Mouse (Mus musculus) embryonic facial prominence, embryonic 11.5 days (tissue): ENCODE data around the gene Hcrtr1. TPM values are rescaled to one million over a fixed set of nuclear protein-coding genes. Genes with fewer than 3 reads are reported as not detected.

Source experiments
- ATAC-seq: fragments of 200-750 bp; cut with Nextera tagmentation; replicated peaks from 2 replicates; pipeline ENCODE4 v1.8.0; 2017; ENCODE audit warnings: low read depth; ENCODE audit not compliant: insufficient number of reproducible peaks, low FRiP score, low TSS enrichment
- DNase-seq: peaks from one replicate; pipeline ENCODE4 v3.0.0-alpha.2; 2015; ENCODE audit warnings: low spot score
- H3K27ac ChIP-seq: fragments of 300-500 bp; sonication (generic); replicated peaks from 2 replicates; pipeline ENCODE4 v1.5.1; 2014; ENCODE audit warnings: mild to moderate bottlenecking, low read depth, low read length, control low read depth
- H3K27me3 ChIP-seq: fragments of 300-500 bp; sonication (generic); 2 replicates; pipeline ENCODE4 v1.6.1; 2014; ENCODE audit warnings: mild to moderate bottlenecking, low read length, moderate library complexity, mixed read lengths; ENCODE audit not compliant: control insufficient read depth, insufficient read depth
- H3K36me3 ChIP-seq: fragments of 300-500 bp; sonication (generic); replicated peaks from 2 replicates; pipeline ENCODE4 v1.6.1; 2014; ENCODE audit warnings: low read depth, mild to moderate bottlenecking, low read length, moderate library complexity, mixed read lengths; ENCODE audit not compliant: control insufficient read depth, insufficient read depth
- H3K4me1 ChIP-seq: fragments of 300-500 bp; sonication (generic); 2 replicates; pipeline ENCODE4 v1.6.1; 2014; ENCODE audit warnings: low read length, mixed read lengths; ENCODE audit not compliant: control insufficient read depth, insufficient read depth
- H3K4me2 ChIP-seq: fragments of 300-500 bp; sonication (generic); 2 replicates; pipeline ENCODE4 v1.6.1; 2014; ENCODE audit warnings: low read depth, mild to moderate bottlenecking, control low read depth, low read length, moderate library complexity
- H3K4me3 ChIP-seq: fragments of 300-500 bp; sonication (generic); 2 replicates; pipeline ENCODE4 v1.5.1; 2014; ENCODE audit warnings: low read depth, low read length, control low read depth
- H3K9ac ChIP-seq: fragments of 300-500 bp; sonication (generic); replicated peaks from 2 replicates; pipeline ENCODE4 v1.6.1; 2014; ENCODE audit warnings: mild to moderate bottlenecking, control low read depth, low read length
- H3K9me3 ChIP-seq: fragments of 300-500 bp; sonication (generic); replicated peaks from 2 replicates; pipeline ENCODE4 v1.6.1; 2016; ENCODE audit warnings: mild to moderate bottlenecking, low read length, inconsistent platforms, mixed read lengths; ENCODE audit not compliant: control insufficient read depth
- WGBS: fragments of 180-500 bp; shearing (Covaris S2); extraction: QIAGEN DNeasy Blood & Tissue Kit; methylation state at CpG from one replicate; pipeline ENCODE4 v1.1.7; 2014; 5-methylcytosine and 5-hydroxymethylcytosine counted together
- polyA plus RNA-seq: library from polyadenylated mRNA; unstranded; fragments of >200 nt; fragmentation: Nextera tagmentation; extraction: Ambion mirVana; gene quantifications from 2 replicates; pipeline ENCODE4 v1.2.1, GENCODE M21; 2014

The Hcrtr1 gene
- polyA plus RNA-seq, 1 experiment from 2014 or later: 0.31 TPM

- 53% methylated on average over 3 of the region's 3 CpGs for WGBS
- Histone ChIP-seq H3K27ac (no peak overlapping the region), H3K27me3 (peaks cover 31% of the 10 kb centered on the region)
Measured at GRCm38 (mm10) chr4:130141786-130142185, 2.6 kb upstream of the Hcrtr1 start.

GRCm38 (mm10) chr4:130140992-130141402 is 1.8 kb upstream of the Hcrtr1 start:
- Histone ChIP-seq H3K27ac (no peak overlapping the region), H3K27me3 (peaks cover 31% of the 10 kb centered on the region), H3K4me3 (no peak overlapping the region), H3K36me3 (no peaks in the 10 kb centered on the region), H3K9ac (no peak overlapping the region), H3K4me2 (no peak overlapping the region), H3K4me1 (peaks cover 7% of the 10 kb centered on the region; the same call in 1 of the 2 replicates), H3K9me3 (no peaks in the 10 kb centered on the region)
- no peak for DNase-seq
- WGBS: 61% methylated on average over 9 of the region's 9 CpGs
- no peak for ATAC-seq

More at GRCm38 (mm10) chr4:130141786-130142185, 2.6 kb upstream of the Hcrtr1 start:
- Histone ChIP-seq H3K9me3 (no peaks in the 10 kb centered on the region), H3K9ac (no peak overlapping the region), H3K4me3 (no peak overlapping the region), H3K36me3 (no peaks in the 10 kb centered on the region), H3K4me1 (peaks cover 7% of the 10 kb centered on the region; the same call in 1 of the 2 replicates), H3K4me2 (no peak overlapping the region)
- ATAC-seq (no peak), DNase-seq (no peak)

GRCm38 (mm10) chr4:130138441-130139213 is 532 bp downstream of the Hcrtr1 start:
- Histone ChIP-seq H3K27me3 (peaks cover 31% of the 10 kb centered on the region), H3K9me3 (no peaks in the 10 kb centered on the region), H3K36me3 (no peaks in the 10 kb centered on the region), H3K9ac (peak overlapping the region; percentile 32), H3K4me2 (peak overlapping the region; percentile 76), H3K4me3 (peak overlapping the region; percentile 33), H3K4me1 (peaks cover 7% of the 10 kb centered on the region; the same call in 1 of the 2 replicates), H3K27ac (no peak overlapping the region)
- peak; percentile 88 for DNase-seq
- under 1% methylated on average over 49 of the region's 57 CpGs for WGBS
- peak; percentile 32 for ATAC-seq

- WGBS: 66% methylated on average over 6 of the region's 6 CpGs
- Histone ChIP-seq H3K36me3 (no peaks in the 10 kb centered on the region), H3K4me1 (no peaks in the 10 kb centered on the region), H3K4me2 (no peak overlapping the region), H3K27ac (no peak overlapping the region), H3K4me3 (no peak overlapping the region), H3K27me3 (peaks cover 6% of the 10 kb centered on the region; the same call in 1 of the 2 replicates), H3K9ac (no peak overlapping the region), H3K9me3 (no peaks in the 10 kb centered on the region)
- DNase-seq (no peak), ATAC-seq (no peak)
Measured at GRCm38 (mm10) chr4:130133399-130133798, 5.8 kb downstream of the Hcrtr1 start.

- no peak overlapping the region for H3K4me2 ChIP-seq
- no peaks in the 10 kb centered on the region for H3K4me1 ChIP-seq
- DNase-seq (no peak), ATAC-seq (no peak)
- H3K9ac ChIP-seq: no peak overlapping the region
- no peak overlapping the region for H3K27ac ChIP-seq
- no peak overlapping the region for H3K4me3 ChIP-seq
- 85% methylated on average over 7 of the region's 7 CpGs for WGBS
- H3K9me3 ChIP-seq: no peaks in the 10 kb centered on the region
- no peaks in the 10 kb centered on the region for H3K36me3 ChIP-seq
- no peaks in the 10 kb centered on the region for H3K27me3 ChIP-seq
Measured at GRCm38 (mm10) chr4:130131448-130132105, 7.6 kb downstream of the Hcrtr1 start.

DNA sequence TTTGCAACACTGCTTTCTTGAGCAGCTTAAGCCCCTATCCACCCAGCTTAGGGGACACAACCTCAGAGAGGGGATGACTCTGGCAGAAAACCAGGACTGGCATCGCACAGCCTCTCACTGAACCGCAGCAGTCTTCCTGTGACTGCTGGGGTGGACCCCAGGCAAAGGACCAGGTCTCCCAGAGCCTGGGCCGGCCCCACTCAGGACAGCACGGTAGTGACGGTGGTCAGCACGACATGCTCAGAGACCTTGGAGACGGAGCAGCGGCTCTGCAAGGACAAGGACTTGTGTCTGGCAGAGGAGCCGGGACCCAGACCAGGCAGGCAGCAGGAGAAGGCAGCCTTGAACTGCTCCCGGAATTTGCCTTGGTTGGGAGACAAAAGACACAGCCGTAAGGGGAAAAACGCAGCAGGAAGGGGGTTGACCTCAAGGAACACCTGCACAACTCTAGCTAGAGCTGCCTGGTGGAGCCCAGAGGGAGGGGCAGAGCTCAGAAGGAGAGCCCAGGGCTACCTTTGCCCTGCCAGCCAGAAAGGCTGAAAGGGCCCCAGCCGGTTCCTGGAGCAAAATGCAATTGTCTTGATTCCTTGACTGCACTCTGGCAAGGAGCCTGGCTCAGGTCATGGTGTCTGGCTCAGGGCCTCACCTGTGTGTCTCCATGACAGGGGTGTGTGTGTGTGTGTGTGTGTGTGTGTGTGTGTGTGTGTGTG is 8.4 kb downstream of the Hcrtr1 start:
- Histone ChIP-seq H3K27ac (no peak overlapping the region), H3K4me3 (no peak overlapping the region), H3K4me1 (no peaks in the 10 kb centered on the region), H3K27me3 (no peaks in the 10 kb centered on the region), H3K9me3 (no peaks in the 10 kb centered on the region), H3K36me3 (no peaks in the 10 kb centered on the region), H3K9ac (no peak overlapping the region), H3K4me2 (no peak overlapping the region)
- ATAC-seq (no peak), DNase-seq (no peak)
- WGBS: 56% methylated on average over 13 of the region's 13 CpGs

- H3K36me3 ChIP-seq: no peaks in the 10 kb centered on the region; the same call in 1 of the 2 replicates
- ATAC-seq (no peak), DNase-seq (no peak)
- H3K4me1 ChIP-seq: no peaks in the 10 kb centered on the region
- no peak overlapping the region for H3K4me3 ChIP-seq
- H3K9me3 ChIP-seq: no peaks in the 10 kb centered on the region
- H3K27me3 ChIP-seq: no peaks in the 10 kb centered on the region
- no peak overlapping the region for H3K27ac ChIP-seq
- WGBS: 79% methylated on average over 10 of the region's 10 CpGs
- no peak overlapping the region for H3K4me2 ChIP-seq
- H3K9ac ChIP-seq: no peak overlapping the region
Measured at GRCm38 (mm10) chr4:130130082-130130481, 9.1 kb downstream of the Hcrtr1 start.
